Mouse (Mus musculus): Measurements from ENCODE around the gene Cyfip2. TPM values are rescaled to one million over a fixed set of nuclear protein-coding genes. Genes with fewer than 3 reads are reported as not detected.

Gene Cyfip2
- polyA plus RNA-seq, 1 experiment: not detected

DNA sequence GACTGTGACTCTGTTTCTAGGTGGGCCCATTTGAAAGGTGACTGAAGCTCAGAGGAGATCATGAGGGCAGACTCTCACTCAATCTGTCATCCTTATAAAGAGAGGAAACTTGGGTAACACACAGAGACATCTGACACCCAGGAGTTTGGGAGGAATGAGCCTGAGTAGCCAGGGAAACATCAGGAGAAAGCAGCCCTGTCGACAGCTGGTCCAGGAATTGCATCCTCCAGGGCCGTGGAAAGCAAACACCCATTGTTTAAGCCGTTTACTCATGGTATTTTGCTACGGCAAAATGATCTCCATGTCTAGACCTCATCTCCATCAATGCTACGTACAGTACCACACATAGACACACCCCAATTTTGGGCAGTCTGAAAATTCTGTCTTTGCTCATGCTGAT, 24.6 kb downstream of the Cyfip2 start:
- TF ChIP-seq CTCF (IDR thresholded peaks at IDR 0.05; ENCODE audit: insufficient read depth, low read depth, low read length) (no peak), POLR2A (IDR thresholded peaks at IDR 0.05; ENCODE audit: insufficient read depth, low read depth, low read length) (no peak)
- peaks cover 7% of the 10 kb centered on the region; the same call in 1 of the 2 replicates for H3K4me1 ChIP-seq (ENCODE audit: control insufficient read depth, insufficient read depth, low read length)
- no peak overlapping the region for H3K4me3 ChIP-seq (ENCODE audit: insufficient read depth, low read depth, low read length)
- no peak overlapping the region for H3K27ac ChIP-seq (ENCODE audit: insufficient read depth, low read depth, low read length)
- 62% methylated on average over 5 of the region's 5 CpGs for WGBS

DNA sequence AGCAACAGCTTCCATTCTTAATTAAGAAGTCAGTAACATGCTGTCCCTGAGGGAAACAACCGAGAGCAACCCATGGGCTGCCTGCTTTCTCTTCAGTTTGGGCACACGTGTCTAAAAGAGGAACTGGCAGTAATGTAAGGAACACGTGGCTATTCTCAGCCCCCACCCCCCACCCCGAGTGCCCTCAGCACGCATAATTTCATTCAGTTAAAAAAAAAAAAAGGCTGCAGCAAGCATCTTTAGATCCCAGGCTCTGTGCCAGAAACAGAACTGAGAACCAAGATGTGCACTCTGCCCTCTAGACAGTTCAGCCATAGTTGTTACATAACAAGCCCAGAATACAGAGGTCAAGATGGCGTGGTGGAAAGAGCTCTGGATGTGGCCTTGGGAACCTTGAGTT, 25.9 kb downstream of the Cyfip2 start:
- Histone ChIP-seq H3K4me1 (ENCODE audit: control insufficient read depth, insufficient read depth, low read length) (peaks cover 7% of the 10 kb centered on the region; the same call in 1 of the 2 replicates), H3K4me3 (ENCODE audit: insufficient read depth, low read depth, low read length) (no peak overlapping the region), H3K27ac (ENCODE audit: insufficient read depth, low read depth, low read length) (no peak overlapping the region)
- TF ChIP-seq POLR2A (IDR thresholded peaks at IDR 0.05; ENCODE audit: insufficient read depth, low read depth, low read length): no peak
- TF ChIP-seq CTCF (IDR thresholded peaks at IDR 0.05; ENCODE audit: insufficient read depth, low read depth, low read length): no peak
- WGBS: 25% methylated on average over 6 of the region's 6 CpGs

DNA sequence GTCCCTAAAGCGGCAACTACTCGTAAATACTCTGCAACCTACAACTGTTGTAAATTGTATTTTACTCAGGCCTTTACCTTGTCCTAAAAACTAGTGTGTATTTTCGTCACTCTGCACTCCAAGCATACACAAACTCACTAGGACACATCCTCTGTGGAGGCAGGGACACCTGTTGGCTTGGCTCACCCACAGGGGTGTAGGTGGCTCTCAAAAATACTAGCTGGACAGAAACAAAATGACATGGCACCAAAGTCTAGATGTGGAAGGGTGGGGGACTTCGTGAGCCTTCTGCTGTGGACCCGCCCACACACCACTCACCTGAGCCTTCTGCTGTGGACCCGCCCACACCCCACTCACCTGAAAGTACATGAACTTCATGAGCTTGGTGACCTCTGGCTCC, 28.9 kb downstream of the Cyfip2 start:
- WGBS: 94% methylated on average over 6 of the region's 6 CpGs
- no peak for TF ChIP-seq CTCF (IDR thresholded peaks at IDR 0.05; ENCODE audit: insufficient read depth, low read depth, low read length)
- no peak for TF ChIP-seq POLR2A (IDR thresholded peaks at IDR 0.05; ENCODE audit: insufficient read depth, low read depth, low read length)
- H3K4me3 ChIP-seq (ENCODE audit: insufficient read depth, low read depth, low read length): no peak overlapping the region
- H3K27ac ChIP-seq (ENCODE audit: insufficient read depth, low read depth, low read length): no peak overlapping the region
- peaks cover 2% of the 10 kb centered on the region; the same call in 1 of the 2 replicates for H3K4me1 ChIP-seq (ENCODE audit: control insufficient read depth, insufficient read depth, low read length)

DNA sequence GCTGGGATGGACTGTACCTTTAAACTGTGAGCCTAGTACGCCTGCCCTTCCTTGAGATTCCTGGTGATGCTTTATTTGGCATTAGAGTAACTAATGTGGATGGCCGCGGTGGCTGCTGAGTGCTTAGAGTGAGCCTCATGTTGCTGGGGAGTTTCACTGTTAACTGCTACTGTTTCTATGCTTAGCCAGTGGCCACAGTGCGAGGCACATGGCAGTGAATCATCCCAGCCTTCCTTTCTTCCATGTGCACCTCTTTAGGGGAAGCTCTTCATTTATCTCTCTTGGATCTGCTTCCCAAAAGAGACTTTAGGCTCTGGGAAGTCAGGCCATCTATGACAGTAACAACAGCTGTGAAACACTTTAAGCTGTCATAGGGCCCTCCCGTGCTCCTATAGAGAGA, 30.0 kb downstream of the Cyfip2 start:
- WGBS: 90% methylated on average over 5 of the region's 5 CpGs
- TF ChIP-seq POLR2A (IDR thresholded peaks at IDR 0.05; ENCODE audit: insufficient read depth, low read depth, low read length) (no peak), CTCF (IDR thresholded peaks at IDR 0.05; ENCODE audit: insufficient read depth, low read depth, low read length) (no peak)

DNA sequence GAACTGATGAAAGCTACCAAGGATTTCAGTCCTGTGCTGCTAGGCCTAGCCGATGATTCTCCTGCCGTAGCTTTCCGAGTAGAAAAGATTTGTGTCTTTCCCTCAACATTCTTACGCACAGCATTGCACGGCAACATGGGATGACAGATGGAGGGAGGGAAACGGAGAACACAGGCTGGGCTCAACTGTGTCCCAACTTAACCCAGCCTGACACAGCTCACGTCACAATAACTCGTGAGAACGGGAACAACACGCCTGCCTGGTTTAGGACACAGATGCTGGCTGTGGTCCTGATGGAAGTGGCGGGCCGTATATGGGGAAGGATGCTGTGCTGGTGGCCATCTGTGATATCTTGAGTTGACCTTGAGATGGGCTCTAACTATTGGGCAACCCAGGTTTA, 34.0 kb downstream of the Cyfip2 start:
- TF ChIP-seq CTCF (IDR thresholded peaks at IDR 0.05; ENCODE audit: insufficient read depth, low read depth, low read length): no peak
- TF ChIP-seq POLR2A (IDR thresholded peaks at IDR 0.05; ENCODE audit: insufficient read depth, low read depth, low read length): no peak
- H3K4me3 ChIP-seq (ENCODE audit: insufficient read depth, low read depth, low read length): no peak overlapping the region
- 86% methylated on average over 12 of the region's 12 CpGs for WGBS
- peaks cover 4% of the 10 kb centered on the region; the same call in 1 of the 2 replicates for H3K4me1 ChIP-seq (ENCODE audit: control insufficient read depth, insufficient read depth, low read length)
- no peak overlapping the region for H3K27ac ChIP-seq (ENCODE audit: insufficient read depth, low read depth, low read length)

More for the DNA sequence above, 30.0 kb downstream of the Cyfip2 start:
- no peak overlapping the region for H3K27ac ChIP-seq (ENCODE audit: insufficient read depth, low read depth, low read length)
- peaks cover 6% of the 10 kb centered on the region; the same call in 1 of the 2 replicates for H3K4me1 ChIP-seq (ENCODE audit: control insufficient read depth, insufficient read depth, low read length)
- no peak overlapping the region for H3K4me3 ChIP-seq (ENCODE audit: insufficient read depth, low read depth, low read length)

DNA sequence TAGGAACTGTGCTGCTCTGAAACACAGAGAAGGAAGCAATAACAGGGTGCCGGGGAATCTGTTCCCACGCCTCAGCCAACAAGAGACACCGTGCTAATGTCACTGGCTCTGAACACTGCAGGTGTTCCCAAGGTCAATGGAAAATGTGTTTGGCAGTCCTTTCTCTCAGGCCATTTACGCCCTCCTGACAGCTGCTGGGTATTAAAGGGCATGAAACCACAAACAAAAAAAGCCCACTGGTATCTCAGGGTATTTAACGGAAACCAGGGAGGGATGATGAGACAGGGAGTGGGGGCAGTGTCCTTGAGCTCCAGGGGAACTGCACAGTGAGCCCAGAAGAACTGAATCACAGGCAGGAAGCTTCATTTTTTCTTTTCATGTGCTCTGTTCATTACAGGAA, 34.5 kb downstream of the Cyfip2 start:
- TF ChIP-seq CTCF (IDR thresholded peaks at IDR 0.05; ENCODE audit: insufficient read depth, low read depth, low read length) (no peak), POLR2A (IDR thresholded peaks at IDR 0.05; ENCODE audit: insufficient read depth, low read depth, low read length) (no peak)
- WGBS: 52% methylated on average over 5 of the region's 5 CpGs
- H3K4me1 ChIP-seq (ENCODE audit: control insufficient read depth, insufficient read depth, low read length): peaks cover 4% of the 10 kb centered on the region; the same call in 1 of the 2 replicates
- peak overlapping the region; percentile 25; the same call in 1 of the 2 replicates for H3K27ac ChIP-seq (ENCODE audit: insufficient read depth, low read depth, low read length)
- H3K4me3 ChIP-seq (ENCODE audit: insufficient read depth, low read depth, low read length): no peak overlapping the region

DNA sequence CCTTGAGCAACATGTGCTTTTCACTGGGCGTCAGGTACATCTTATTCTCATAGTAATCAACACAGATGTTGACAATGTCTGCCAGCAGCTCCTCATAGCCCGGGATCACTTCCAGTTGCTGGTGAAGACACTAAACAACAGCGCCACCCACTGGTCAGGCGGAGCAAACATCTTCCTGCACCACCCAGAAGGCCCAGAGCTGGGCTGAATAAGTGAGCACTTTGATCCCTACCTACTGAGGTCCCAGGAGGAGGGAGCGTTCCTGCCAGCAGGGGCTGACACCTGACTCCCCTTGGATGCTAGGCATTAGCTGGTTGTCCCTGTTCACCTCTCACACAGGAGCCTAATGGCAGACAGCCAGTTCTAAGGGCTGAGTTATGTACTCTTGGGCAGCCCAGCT, 35.9 kb downstream of the Cyfip2 start:
- no peak overlapping the region for H3K27ac ChIP-seq (ENCODE audit: insufficient read depth, low read depth, low read length)
- TF ChIP-seq CTCF (IDR thresholded peaks at IDR 0.05; ENCODE audit: insufficient read depth, low read depth, low read length) (peak; percentile 50), POLR2A (IDR thresholded peaks at IDR 0.05; ENCODE audit: insufficient read depth, low read depth, low read length) (no peak)
- no peak overlapping the region for H3K4me3 ChIP-seq (ENCODE audit: insufficient read depth, low read depth, low read length)
- WGBS: 52% methylated on average over 5 of the region's 5 CpGs
- H3K4me1 ChIP-seq (ENCODE audit: control insufficient read depth, insufficient read depth, low read length): peaks cover 4% of the 10 kb centered on the region; the same call in 1 of the 2 replicates

DNA sequence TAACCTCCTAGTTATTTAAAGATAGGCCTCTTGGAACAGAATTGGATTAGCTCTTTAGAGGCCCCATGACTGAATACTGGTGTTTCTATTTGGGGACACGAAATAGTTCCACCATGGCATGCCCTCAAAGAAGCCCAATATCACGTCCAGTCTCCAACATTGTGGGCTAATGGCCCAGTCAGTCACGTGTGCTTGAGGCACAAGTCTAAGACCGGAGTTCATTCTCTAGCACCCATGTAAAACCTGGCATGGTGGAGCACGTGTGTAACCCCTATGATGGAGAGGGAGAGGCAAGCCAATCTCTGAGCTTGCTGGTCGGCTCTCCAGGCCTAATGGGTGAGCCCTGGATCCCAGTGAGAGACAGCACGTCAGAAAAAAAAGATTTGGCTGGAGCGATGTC, 36.5 kb downstream of the Cyfip2 start:
- WGBS: 90% methylated on average over 8 of the region's 8 CpGs

DNA sequence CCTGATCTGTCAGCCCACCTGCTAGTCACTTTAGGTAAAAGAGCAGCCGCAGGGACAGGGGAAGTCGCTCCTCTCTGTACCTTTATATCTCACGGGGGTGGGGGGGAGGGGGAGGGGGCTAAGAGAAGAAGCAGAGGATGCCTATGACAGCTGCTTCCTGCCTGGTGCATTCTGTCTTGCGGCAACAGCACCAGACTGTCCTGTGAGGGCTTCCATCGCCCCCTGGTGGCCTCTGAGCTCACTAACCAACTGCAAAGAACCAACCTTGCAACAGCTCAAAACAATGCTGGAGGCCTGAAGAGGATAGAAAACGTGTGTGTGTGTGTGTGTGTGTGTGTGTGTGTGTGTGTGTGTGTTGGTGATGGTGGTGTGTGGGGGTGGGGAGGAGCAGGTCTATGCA, 37.4 kb downstream of the Cyfip2 start:
- no peak for TF ChIP-seq POLR2A (IDR thresholded peaks at IDR 0.05; ENCODE audit: insufficient read depth, low read depth, low read length)
- TF ChIP-seq CTCF (IDR thresholded peaks at IDR 0.05; ENCODE audit: insufficient read depth, low read depth, low read length): peak; percentile 46; the same call in 1 of the 2 replicates
- 13% methylated on average over 6 of the region's 6 CpGs for WGBS
- Histone ChIP-seq H3K27ac (ENCODE audit: insufficient read depth, low read depth, low read length) (no peak overlapping the region), H3K4me1 (ENCODE audit: control insufficient read depth, insufficient read depth, low read length) (peaks cover 4% of the 10 kb centered on the region; the same call in 1 of the 2 replicates), H3K4me3 (ENCODE audit: insufficient read depth, low read depth, low read length) (no peak overlapping the region)

More for the DNA sequence above, 36.5 kb downstream of the Cyfip2 start:
- no peak for TF ChIP-seq CTCF (IDR thresholded peaks at IDR 0.05; ENCODE audit: insufficient read depth, low read depth, low read length)
- no peak for TF ChIP-seq POLR2A (IDR thresholded peaks at IDR 0.05; ENCODE audit: insufficient read depth, low read depth, low read length)
- no peak overlapping the region for H3K27ac ChIP-seq (ENCODE audit: insufficient read depth, low read depth, low read length)
- peaks cover 4% of the 10 kb centered on the region; the same call in 1 of the 2 replicates for H3K4me1 ChIP-seq (ENCODE audit: control insufficient read depth, insufficient read depth, low read length)
- H3K4me3 ChIP-seq (ENCODE audit: insufficient read depth, low read depth, low read length): no peak overlapping the region

Measured in olfactory bulb, adult 2 months (tissue).